Mouse (Mus musculus): ENCODE measurements around the gene Wdr45. TPM values are rescaled to one million over a fixed set of nuclear protein-coding genes. Genes with fewer than 3 reads are reported as not detected.
"Not testable (repeated sequence)": the region's sequence is repeated elsewhere in the genome, so short reads cannot be mapped to it uniquely, and the experiment has no call there.

Wdr45 gene
- total RNA-seq, 1 experiment, result 55.3 TPM

- Histone ChIP-seq H3K27ac (ENCODE audit: insufficient read depth, low read depth, low read length, poor library complexity, severe bottlenecking) (no peak overlapping the region), H3K9me3 (ENCODE audit: control insufficient read depth, insufficient read depth, low read depth, low read length) (no peaks in the 10 kb centered on the region), H3K9ac (ENCODE audit: insufficient read depth, low read depth, low read length, poor library complexity, severe bottlenecking) (no peak overlapping the region), H3K4me1 (ENCODE audit: control insufficient read depth in 2 of 2, insufficient read depth in 2 of 2, low read length in 2 of 2, poor library complexity in 1 of 2) (peaks cover 0 to 1% of the 10 kb centered on the region in 2 experiments; a peak in 1 of 4 replicates), H3K36me3 (ENCODE audit: control insufficient read depth, insufficient read depth, low read length, poor library complexity, severe bottlenecking) (peaks cover 6% of the 10 kb centered on the region), H3K4me3 (ENCODE audit: insufficient read depth in 1 of 2, low read depth in 1 of 2, low read length in 2 of 2, poor library complexity in 1 of 2, severe bottlenecking in 1 of 2) (peak overlapping the region in 1 of 2 experiments; percentile 88; a peak in 1 of 4 replicates)
- no peak for TF ChIP-seq CHD2 (IDR thresholded peaks at IDR 0.05; ENCODE audit: low read depth, low read length)
- no peak for TF ChIP-seq ZNF384 (IDR thresholded peaks at IDR 0.05; ENCODE audit: low read depth, low read length)
- TF ChIP-seq MAFK (IDR thresholded peaks at IDR 0.05; ENCODE audit: insufficient read depth, low read depth, low read length), result no peak
- TF ChIP-seq HCFC1 (IDR thresholded peaks at IDR 0.05; ENCODE audit: borderline replicate concordance, insufficient read depth, low read length), result no peak
- TF ChIP-seq ZC3H11A (IDR thresholded peaks at IDR 0.05; ENCODE audit: borderline replicate concordance, low read depth, low read length), result no peak
- in situ Hi-C loops (cut with MboI; ENCODE audit: low sequenced_read_pairs in 2 of 2, unreplicated experiment in 2 of 2), result loop anchor here in 1 of 2 experiments (25.0 kb wide), 1 partner anchor 234 kb away; no protein-coding TSS in a partner anchor
- DNase-seq (ENCODE audit: low read depth, low spot score), result no peak
Observed at GRCm38 (mm10) chrX:7696520-7696919, 17.6 kb upstream of the Wdr45 start.

GRCm38 (mm10) chrX:7696954-7697381 is 17.2 kb upstream of the Wdr45 start, which contains the start of gene Gpkow:
Gpkow (plus strand) TSS chrX:7697131.
- in situ Hi-C loops (cut with MboI; ENCODE audit: low sequenced_read_pairs in 2 of 2, unreplicated experiment in 2 of 2), result loop anchor here in 1 of 2 experiments (25.0 kb wide), 1 partner anchor 235 kb away; no protein-coding TSS in a partner anchor
- Histone ChIP-seq H3K36me3 (ENCODE audit: control insufficient read depth, insufficient read depth, low read length, poor library complexity, severe bottlenecking) (peaks cover 7% of the 10 kb centered on the region), H3K4me1 (ENCODE audit: control insufficient read depth in 2 of 2, insufficient read depth in 2 of 2, low read length in 2 of 2, poor library complexity in 1 of 2) (peaks cover 0 to 1% of the 10 kb centered on the region in 2 experiments; a peak in 1 of 4 replicates), H3K9me3 (ENCODE audit: control insufficient read depth, insufficient read depth, low read depth, low read length) (no peaks in the 10 kb centered on the region), H3K4me3 (ENCODE audit: insufficient read depth in 1 of 2, low read depth in 1 of 2, low read length in 2 of 2, poor library complexity in 1 of 2, severe bottlenecking in 1 of 2) (peak within 1 kb of the TSS; percentile 88 to 95), H3K9ac (ENCODE audit: insufficient read depth, low read depth, low read length, poor library complexity, severe bottlenecking) (peak within 1 kb of the TSS; percentile 94), H3K27ac (ENCODE audit: insufficient read depth, low read depth, low read length, poor library complexity, severe bottlenecking) (peak within 1 kb of the TSS; percentile 12; the same call in 1 of the 2 replicates)
- DNase-seq (ENCODE audit: low read depth, low spot score), result peak; percentile 69
- peak; percentile 97 for TF ChIP-seq HCFC1 (IDR thresholded peaks at IDR 0.05; ENCODE audit: borderline replicate concordance, insufficient read depth, low read length)
- TF ChIP-seq ZNF384 (IDR thresholded peaks at IDR 0.05; ENCODE audit: low read depth, low read length), result no peak
- TF ChIP-seq MAFK (IDR thresholded peaks at IDR 0.05; ENCODE audit: insufficient read depth, low read depth, low read length), result no peak
- no peak for TF ChIP-seq ZC3H11A (IDR thresholded peaks at IDR 0.05; ENCODE audit: borderline replicate concordance, low read depth, low read length)
- TF ChIP-seq CHD2 (IDR thresholded peaks at IDR 0.05; ENCODE audit: low read depth, low read length), result no peak

- H3K36me3 ChIP-seq (ENCODE audit: control insufficient read depth, insufficient read depth, low read length, poor library complexity, severe bottlenecking); H3K9me3 ChIP-seq (ENCODE audit: control insufficient read depth, insufficient read depth, low read depth, low read length); H3K27ac ChIP-seq (ENCODE audit: insufficient read depth, low read depth, low read length, poor library complexity, severe bottlenecking); DNase-seq (ENCODE audit: low read depth, low spot score); H3K4me1 ChIP-seq (ENCODE audit: control insufficient read depth in 2 of 2, insufficient read depth in 2 of 2, low read length in 2 of 2, poor library complexity in 1 of 2); in situ Hi-C loops (cut with MboI; ENCODE audit: low sequenced_read_pairs in 2 of 2, unreplicated experiment in 2 of 2): not testable (repeated sequence)
- Histone ChIP-seq H3K4me3 (ENCODE audit: insufficient read depth in 1 of 2, low read depth in 1 of 2, low read length in 2 of 2, poor library complexity in 1 of 2, severe bottlenecking in 1 of 2) (peak overlapping the region; percentile 65 to 81; a peak in 3 of 4 replicates), H3K9ac (ENCODE audit: insufficient read depth, low read depth, low read length, poor library complexity, severe bottlenecking) (peak overlapping the region; percentile 60; the same call in 1 of the 2 replicates)
Observed at GRCm38 (mm10) chrX:7713764-7714134, 384 bp upstream of the Wdr45 start.

- H3K4me1 ChIP-seq (ENCODE audit: control insufficient read depth in 2 of 2, insufficient read depth in 2 of 2, low read length in 2 of 2, poor library complexity in 1 of 2); H3K27ac ChIP-seq (ENCODE audit: insufficient read depth, low read depth, low read length, poor library complexity, severe bottlenecking); H3K9ac ChIP-seq (ENCODE audit: insufficient read depth, low read depth, low read length, poor library complexity, severe bottlenecking); H3K36me3 ChIP-seq (ENCODE audit: control insufficient read depth, insufficient read depth, low read length, poor library complexity, severe bottlenecking); H3K4me3 ChIP-seq (ENCODE audit: insufficient read depth in 1 of 2, low read depth in 1 of 2, low read length in 2 of 2, poor library complexity in 1 of 2, severe bottlenecking in 1 of 2); in situ Hi-C loops (cut with MboI; ENCODE audit: low sequenced_read_pairs in 2 of 2, unreplicated experiment in 2 of 2); H3K9me3 ChIP-seq (ENCODE audit: control insufficient read depth, insufficient read depth, low read depth, low read length); DNase-seq (ENCODE audit: low read depth, low spot score): not testable (repeated sequence)
Observed at GRCm38 (mm10) chrX:7716058-7716457, 1.9 kb downstream of the Wdr45 start.

GRCm38 (mm10) chrX:7721514-7722281 is 7.6 kb downstream of the Wdr45 start, which contains the start of gene Gm45208:
Gm45208 (plus strand) TSS chrX:7722245.
- H3K4me1 ChIP-seq (ENCODE audit: control insufficient read depth in 2 of 2, insufficient read depth in 2 of 2, low read length in 2 of 2, poor library complexity in 1 of 2), result peaks cover 0 to 7% of the 10 kb centered on the region in 2 experiments; a peak in 2 of 4 replicates
- peaks cover 16% of the 10 kb centered on the region; the same call in 1 of the 2 replicates for H3K36me3 ChIP-seq (ENCODE audit: control insufficient read depth, insufficient read depth, low read length, poor library complexity, severe bottlenecking)
- peak within 1 kb of the TSS; percentile 90 for H3K9ac ChIP-seq (ENCODE audit: insufficient read depth, low read depth, low read length, poor library complexity, severe bottlenecking)
- TF ChIP-seq HCFC1 (IDR thresholded peaks at IDR 0.05; ENCODE audit: borderline replicate concordance, insufficient read depth, low read length), result no peak
- no peak for TF ChIP-seq ZNF384 (IDR thresholded peaks at IDR 0.05; ENCODE audit: low read depth, low read length)
- no peak for TF ChIP-seq CHD2 (IDR thresholded peaks at IDR 0.05; ENCODE audit: low read depth, low read length)
- no peak for TF ChIP-seq ZC3H11A (IDR thresholded peaks at IDR 0.05; ENCODE audit: borderline replicate concordance, low read depth, low read length)
- TF ChIP-seq MAFK (IDR thresholded peaks at IDR 0.05; ENCODE audit: insufficient read depth, low read depth, low read length), result no peak
- in situ Hi-C loops (cut with MboI; ENCODE audit: low sequenced_read_pairs in 2 of 2, unreplicated experiment in 2 of 2), result no loop called here
- no peaks in the 10 kb centered on the region for H3K9me3 ChIP-seq (ENCODE audit: control insufficient read depth, insufficient read depth, low read depth, low read length)
- H3K27ac ChIP-seq (ENCODE audit: insufficient read depth, low read depth, low read length, poor library complexity, severe bottlenecking), result peak within 1 kb of the TSS; percentile 98
- DNase-seq (ENCODE audit: low read depth, low spot score), result no peak
- peak within 1 kb of the TSS; percentile 68 to 99 for H3K4me3 ChIP-seq (ENCODE audit: insufficient read depth in 1 of 2, low read depth in 1 of 2, low read length in 2 of 2, poor library complexity in 1 of 2, severe bottlenecking in 1 of 2)

Data from ES-E14 (cell line).